Mouse (Mus musculus) embryonic facial prominence, embryonic 10.5 days (tissue): ENCODE data around the gene Gm6902. TPM values are rescaled to one million over a fixed set of nuclear protein-coding genes. Genes with fewer than 3 reads are reported as not detected.
"Not testable (repeated sequence)": the region's sequence is repeated elsewhere in the genome, so short reads cannot be mapped to it uniquely, and the experiment has no call there.

Experiments used
- DNase-seq: peaks from one replicate; pipeline ENCODE4 v3.0.0-alpha.2; 2017; ENCODE audit warnings: low spot score
- H3K27ac ChIP-seq: fragments of 300-500 bp; sonication (generic); replicated peaks from 2 replicates; pipeline ENCODE4 v1.5.1; 2016; ENCODE audit warnings: mild to moderate bottlenecking
- H3K27me3 ChIP-seq: fragments of 300-500 bp; sonication (generic); replicated peaks from 2 replicates; pipeline ENCODE4 v1.6.1; 2016; ENCODE audit warnings: low read depth, mild to moderate bottlenecking; ENCODE audit not compliant: poor library complexity, severe bottlenecking
- H3K36me3 ChIP-seq: fragments of 300-500 bp; sonication (generic); replicated peaks from 2 replicates; pipeline ENCODE4 v1.6.1; 2016; ENCODE audit warnings: mild to moderate bottlenecking, moderate library complexity
- H3K4me1 ChIP-seq: fragments of 300-500 bp; sonication (generic); 2 replicates; pipeline ENCODE4 v1.6.1; 2016
- H3K4me3 ChIP-seq: fragments of 300-500 bp; sonication (generic); 2 replicates; pipeline ENCODE4 v1.5.1; 2016; ENCODE audit warnings: mild to moderate bottlenecking, moderate library complexity
- H3K9me3 ChIP-seq: fragments of 300-500 bp; sonication (generic); 2 replicates; pipeline ENCODE4 v1.6.1; 2016; ENCODE audit warnings: mild to moderate bottlenecking
- WGBS: fragments of 180-500 bp; shearing (Covaris S2); methylation state at CpG from one replicate; pipeline ENCODE4 v1.1.7; 2016; 5-methylcytosine and 5-hydroxymethylcytosine counted together
- polyA plus RNA-seq: library from polyadenylated mRNA; unstranded; fragments of >200 nt; fragmentation: Nextera tagmentation; extraction: Ambion mirVana; gene quantifications from 2 replicates; pipeline ENCODE4 v1.2.1, GENCODE M21; 2016

The Gm6902 gene
- polyA plus RNA-seq, result not detected in 2 replicates

DNA sequence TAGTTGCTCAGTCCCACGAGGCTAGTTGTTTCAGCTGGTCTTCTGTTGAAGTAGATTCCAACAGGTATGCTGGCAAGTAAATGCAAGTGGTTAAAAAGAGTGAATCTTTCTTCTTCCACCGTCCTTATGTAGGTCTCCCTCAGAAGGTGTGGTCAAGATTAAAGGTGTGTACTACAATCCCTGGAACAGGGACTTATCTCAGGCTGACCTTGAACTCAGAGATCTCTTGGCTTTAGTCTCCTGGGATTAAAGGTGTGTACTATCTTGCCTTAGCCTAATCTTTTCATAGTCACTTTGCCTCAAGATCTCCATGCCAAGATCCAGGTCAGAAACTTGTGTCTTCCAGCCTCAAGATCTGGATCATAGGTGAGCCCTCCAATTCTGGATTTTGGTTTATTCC is at the start of gene Gm6902:
TSS of gene Gm6902 (minus strand) at position 101 of the 400 bp plus-strand sequence.
- DNase-seq, H3K36me3 ChIP-seq, H3K9me3 ChIP-seq, H3K4me3 ChIP-seq, H3K4me1 ChIP-seq, H3K27me3 ChIP-seq, H3K27ac ChIP-seq: not testable (repeated sequence)
- WGBS, result 100% methylated on average over 1 of the region's 2 CpGs

DNA sequence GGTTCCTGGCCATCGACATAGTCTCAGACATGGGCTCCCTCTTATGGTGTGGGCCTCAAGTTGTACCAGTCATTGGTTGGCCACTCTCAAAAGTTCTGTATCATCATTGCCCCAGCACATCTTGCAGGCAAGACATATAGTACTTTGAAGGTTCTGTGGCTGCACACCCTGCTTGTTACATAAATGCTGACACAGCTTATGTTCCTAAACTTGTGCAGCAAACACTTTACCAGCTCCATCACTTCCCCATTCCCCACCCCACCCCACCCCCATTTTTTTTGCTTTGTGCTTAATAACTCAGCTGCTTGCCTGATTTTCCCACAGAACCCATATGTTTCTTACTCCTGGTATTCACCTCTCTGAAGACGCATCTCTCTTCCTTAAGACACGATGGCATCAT is 22.2 kb upstream of the Gm6902 start, which contains the start of gene Nlrp4e:
TSS of gene Nlrp4e (plus strand) at position 301 of the 400 bp plus-strand sequence.
- 90% methylated on average over 3 of the region's 3 CpGs for WGBS
- not testable (repeated sequence) for H3K4me1 ChIP-seq, DNase-seq, H3K4me3 ChIP-seq, H3K27me3 ChIP-seq, H3K36me3 ChIP-seq, H3K27ac ChIP-seq
- H3K9me3 ChIP-seq, result peaks cover 35% of the 10 kb centered on the region; the same call in 1 of the 2 replicates

DNA sequence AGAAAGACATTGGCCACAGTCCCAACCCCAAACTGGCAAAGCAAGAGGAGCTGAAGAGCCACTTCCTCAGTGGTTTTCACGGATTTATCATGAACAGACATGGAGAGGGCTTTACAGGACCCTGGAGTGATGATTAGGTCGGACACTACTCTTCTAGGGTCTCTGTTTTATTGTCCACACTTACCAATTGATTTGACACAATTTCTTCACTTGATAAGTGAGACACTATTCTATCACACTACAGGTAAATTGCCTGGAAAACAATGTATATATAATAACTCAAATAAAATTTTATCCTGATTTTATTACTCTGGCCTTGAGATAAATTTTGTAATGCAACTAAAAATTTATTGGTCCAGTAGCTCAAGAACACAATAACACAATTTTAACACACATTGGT is 27.1 kb downstream of the Gm6902 start, which contains the start of gene Vmn1r166:
TSS of gene Vmn1r166 (minus strand) at position 101 of the 400 bp plus-strand sequence.
- DNase-seq, H3K4me1 ChIP-seq, H3K4me3 ChIP-seq, H3K27ac ChIP-seq, H3K9me3 ChIP-seq, H3K36me3 ChIP-seq, H3K27me3 ChIP-seq: not testable (repeated sequence)
- no CpG with 5 or more reads among the region's 2 CpGs for WGBS

Other genes with a start within 250 kb of the Gm6902 start
- gene Vmn1r163, start 223.4 kb downstream of the Gm6902 start, polyA plus RNA-seq, result not detected in 2 replicates
- not detected in 2 replicates for gene Gm8720, start 211.4 kb downstream of the Gm6902 start, polyA plus RNA-seq
- gene Gm10662, start 134.4 kb downstream of the Gm6902 start, polyA plus RNA-seq, result not detected in 2 replicates
- not detected in 2 replicates for gene Vmn1r165, start 61.6 kb downstream of the Gm6902 start, polyA plus RNA-seq
- not detected in 2 replicates for gene Vmn1r166, start 27.2 kb downstream of the Gm6902 start, polyA plus RNA-seq
- not detected in 2 replicates for gene Nlrp4e, start 22.3 kb upstream of the Gm6902 start, polyA plus RNA-seq
- gene Nlrp5, start 107.0 kb upstream of the Gm6902 start, polyA plus RNA-seq, result not detected in 2 replicates
- not detected in 2 replicates for gene Vmn1r167, start 228.3 kb upstream of the Gm6902 start, polyA plus RNA-seq